Mouse (Mus musculus) lung, embryonic 16.5 days (tissue): Measurements from ENCODE around the gene Gfi1. TPM values are rescaled to one million over a fixed set of nuclear protein-coding genes. Genes with fewer than 3 reads are reported as not detected.
A peak's percentile ranks its signal among the peaks of the same experiment; 100 is the strongest.

Source experiments
- ATAC-seq: fragments of 200-750 bp; cut with Nextera tagmentation; 2 replicates; pipeline ENCODE4 v1.8.0; 2017; ENCODE audit warnings: low read depth, mild to moderate bottlenecking, moderate library complexity
- H3K27ac ChIP-seq: fragments of 300-500 bp; sonication (generic); 2 replicates; pipeline ENCODE4 v1.5.1; 2014; ENCODE audit warnings: mild to moderate bottlenecking, control low read depth, low read length
- H3K27me3 ChIP-seq: fragments of 300-500 bp; sonication (generic); 2 replicates; pipeline ENCODE4 v1.6.1; 2014; ENCODE audit warnings: low read depth, low read length, mixed read lengths; ENCODE audit not compliant: control insufficient read depth, insufficient read depth
- H3K36me3 ChIP-seq: fragments of 300-500 bp; sonication (generic); 2 replicates; pipeline ENCODE4 v1.6.1; 2014; ENCODE audit warnings: low read length; ENCODE audit not compliant: control insufficient read depth, insufficient read depth
- H3K4me1 ChIP-seq: fragments of 300-500 bp; sonication (generic); replicated peaks from 2 replicates; pipeline ENCODE4 v1.6.1; 2014; ENCODE audit warnings: low read length, mixed read lengths; ENCODE audit not compliant: control insufficient read depth, insufficient read depth
- H3K4me2 ChIP-seq: fragments of 300-500 bp; sonication (generic); 2 replicates; pipeline ENCODE4 v1.6.1; 2014; ENCODE audit warnings: low read depth, low read length, control low read depth
- H3K4me3 ChIP-seq: fragments of 300-500 bp; sonication (generic); 2 replicates; pipeline ENCODE4 v1.5.1; 2014; ENCODE audit warnings: mild to moderate bottlenecking, low read length, control low read depth
- H3K9ac ChIP-seq: fragments of 300-500 bp; sonication (generic); 2 replicates; pipeline ENCODE4 v1.6.1; 2014; ENCODE audit warnings: low read length, control low read depth
- H3K9me3 ChIP-seq: fragments of 300-500 bp; sonication (generic); 2 replicates; pipeline ENCODE4 v1.6.1; 2016; ENCODE audit warnings: low read length; ENCODE audit not compliant: control insufficient read depth
- WGBS: fragments of 180-500 bp; shearing (Covaris S2); extraction: QIAGEN DNeasy Blood & Tissue Kit; methylation state at CpG from one replicate; pipeline ENCODE4 v1.1.7; 2014; 5-methylcytosine and 5-hydroxymethylcytosine counted together
- polyA plus RNA-seq: library from polyadenylated mRNA; unstranded; fragments of >200 nt; fragmentation: Nextera tagmentation; extraction: Ambion mirVana; gene quantifications from 2 replicates; pipeline ENCODE4 v1.2.1, GENCODE M21; 2015

Gfi1 gene
- polyA plus RNA-seq, 1 experiment from 2014 or later = 0.31 TPM

GRCm38 (mm10) chr5:107695019-107695418 is 30.8 kb downstream of the Gfi1 start:
- Histone ChIP-seq H3K27me3 (peaks cover 1% of the 10 kb centered on the region; the same call in 1 of the 2 replicates), H3K27ac (no peak overlapping the region), H3K9ac (no peak overlapping the region), H3K4me2 (no peak overlapping the region), H3K4me1 (no peaks in the 10 kb centered on the region), H3K4me3 (no peak overlapping the region), H3K36me3 (no peaks in the 10 kb centered on the region), H3K9me3 (no peaks in the 10 kb centered on the region; the same call in 1 of the 2 replicates)
- 70% methylated on average over 3 of the region's 3 CpGs for WGBS
- ATAC-seq = no peak

- H3K4me2 ChIP-seq = peak overlapping the region; percentile 66
- H3K4me3 ChIP-seq = peak overlapping the region; percentile 55
- no peaks in the 10 kb centered on the region for H3K9me3 ChIP-seq
- peaks cover 6% of the 10 kb centered on the region; the same call in 1 of the 2 replicates for H3K4me1 ChIP-seq
- H3K27ac ChIP-seq = no peak overlapping the region
- peak; percentile 29; the same call in 1 of the 2 replicates for ATAC-seq
- peak overlapping the region; percentile 47 for H3K9ac ChIP-seq
- H3K36me3 ChIP-seq = no peaks in the 10 kb centered on the region
- 17% methylated on average over 9 of the region's 9 CpGs for WGBS
- peaks cover 7% of the 10 kb centered on the region for H3K27me3 ChIP-seq
These were observed 37.4 kb downstream of the Gfi1 start for GRCm38 (mm10) chr5:107688499-107688866.

GRCm38 (mm10) chr5:107687592-107688498 is 38.0 kb downstream of the Gfi1 start:
- ATAC-seq = peak; percentile 94
- Histone ChIP-seq H3K27me3 (peaks cover 7% of the 10 kb centered on the region), H3K9me3 (no peaks in the 10 kb centered on the region), H3K27ac (peak overlapping the region; percentile 27; the same call in 1 of the 2 replicates), H3K9ac (peak overlapping the region; percentile 47), H3K4me2 (peak overlapping the region; percentile 66), H3K36me3 (no peaks in the 10 kb centered on the region), H3K4me3 (peak overlapping the region; percentile 55), H3K4me1 (peaks cover 6% of the 10 kb centered on the region; the same call in 1 of the 2 replicates)
- WGBS = 12% methylated on average over 46 of the region's 46 CpGs

- Histone ChIP-seq H3K27me3 (peaks cover 7% of the 10 kb centered on the region), H3K9me3 (no peaks in the 10 kb centered on the region), H3K4me1 (peaks cover 6% of the 10 kb centered on the region; the same call in 1 of the 2 replicates), H3K27ac (no peak overlapping the region), H3K36me3 (no peaks in the 10 kb centered on the region), H3K4me3 (no peak overlapping the region), H3K9ac (no peak overlapping the region), H3K4me2 (no peak overlapping the region)
- ATAC-seq = no peak
- WGBS = 91% methylated on average over 5 of the region's 5 CpGs
These were observed 38.7 kb downstream of the Gfi1 start for GRCm38 (mm10) chr5:107687161-107687560.

GRCm38 (mm10) chr5:107684380-107684779 is 41.5 kb downstream of the Gfi1 start:
- WGBS = 64% methylated on average over 2 of the region's 2 CpGs

GRCm38 (mm10) chr5:107681300-107681699 is 44.5 kb downstream of the Gfi1 start:
- no peaks in the 10 kb centered on the region for H3K9me3 ChIP-seq
- H3K27me3 ChIP-seq = no peaks in the 10 kb centered on the region
- no peaks in the 10 kb centered on the region for H3K4me1 ChIP-seq
- H3K4me2 ChIP-seq = no peak overlapping the region
- H3K4me3 ChIP-seq = no peak overlapping the region
- 68% methylated on average over 5 of the region's 5 CpGs for WGBS
- no peaks in the 10 kb centered on the region for H3K36me3 ChIP-seq
- H3K9ac ChIP-seq = no peak overlapping the region
- no peak overlapping the region for H3K27ac ChIP-seq
- no peak for ATAC-seq

More at GRCm38 (mm10) chr5:107684380-107684779, 41.5 kb downstream of the Gfi1 start:
- Histone ChIP-seq H3K4me1 (peaks cover 6% of the 10 kb centered on the region; the same call in 1 of the 2 replicates), H3K9ac (no peak overlapping the region), H3K36me3 (no peaks in the 10 kb centered on the region), H3K27ac (no peak overlapping the region), H3K4me2 (no peak overlapping the region), H3K9me3 (no peaks in the 10 kb centered on the region), H3K27me3 (peaks cover 2% of the 10 kb centered on the region), H3K4me3 (no peak overlapping the region)
- ATAC-seq = no peak

- no peak overlapping the region for H3K4me3 ChIP-seq
- no peaks in the 10 kb centered on the region for H3K27me3 ChIP-seq
- H3K4me2 ChIP-seq = no peak overlapping the region
- no peak overlapping the region for H3K9ac ChIP-seq
- H3K4me1 ChIP-seq = no peaks in the 10 kb centered on the region
- H3K9me3 ChIP-seq = no peaks in the 10 kb centered on the region
- 60% methylated on average over 5 of the region's 5 CpGs for WGBS
- no peak overlapping the region for H3K27ac ChIP-seq
- no peak for ATAC-seq
- H3K36me3 ChIP-seq = no peaks in the 10 kb centered on the region
These were observed 47.4 kb downstream of the Gfi1 start for GRCm38 (mm10) chr5:107678392-107678791.

Other genes with a start within 250 kb of the Gfi1 start
- 0.36 and 0.62 TPM in 2 replicates for gene Gm42669, start 218.4 kb downstream of the Gfi1 start, polyA plus RNA-seq
- 0.08 TPM in 2 replicates for gene 1700028K03Rik, start 191.3 kb downstream of the Gfi1 start, polyA plus RNA-seq
- gene Rpap2, start 128.7 kb downstream of the Gfi1 start, polyA plus RNA-seq = 14.9 and 15.1 TPM in 2 replicates
- gene Glmn, start 128.1 kb downstream of the Gfi1 start, polyA plus RNA-seq = 24.5 and 25.1 TPM in 2 replicates
- 0.20 and 0.29 TPM in 2 replicates for gene Ube2d2b, start 104.1 kb upstream of the Gfi1 start, polyA plus RNA-seq
- gene Evi5, start 149.1 kb upstream of the Gfi1 start, polyA plus RNA-seq = 57.5 and 59.3 TPM in 2 replicates
- 59.0 and 63.5 TPM in 2 replicates for gene Rpl5, start 174.5 kb upstream of the Gfi1 start, polyA plus RNA-seq